Mouse (Mus musculus): ENCODE measurements around the gene Noc2l. TPM values are rescaled to one million over a fixed set of nuclear protein-coding genes. Genes with fewer than 3 reads are reported as not detected.

Noc2l gene
- polyA plus RNA-seq, 1 experiment = 45.2 TPM

DNA sequence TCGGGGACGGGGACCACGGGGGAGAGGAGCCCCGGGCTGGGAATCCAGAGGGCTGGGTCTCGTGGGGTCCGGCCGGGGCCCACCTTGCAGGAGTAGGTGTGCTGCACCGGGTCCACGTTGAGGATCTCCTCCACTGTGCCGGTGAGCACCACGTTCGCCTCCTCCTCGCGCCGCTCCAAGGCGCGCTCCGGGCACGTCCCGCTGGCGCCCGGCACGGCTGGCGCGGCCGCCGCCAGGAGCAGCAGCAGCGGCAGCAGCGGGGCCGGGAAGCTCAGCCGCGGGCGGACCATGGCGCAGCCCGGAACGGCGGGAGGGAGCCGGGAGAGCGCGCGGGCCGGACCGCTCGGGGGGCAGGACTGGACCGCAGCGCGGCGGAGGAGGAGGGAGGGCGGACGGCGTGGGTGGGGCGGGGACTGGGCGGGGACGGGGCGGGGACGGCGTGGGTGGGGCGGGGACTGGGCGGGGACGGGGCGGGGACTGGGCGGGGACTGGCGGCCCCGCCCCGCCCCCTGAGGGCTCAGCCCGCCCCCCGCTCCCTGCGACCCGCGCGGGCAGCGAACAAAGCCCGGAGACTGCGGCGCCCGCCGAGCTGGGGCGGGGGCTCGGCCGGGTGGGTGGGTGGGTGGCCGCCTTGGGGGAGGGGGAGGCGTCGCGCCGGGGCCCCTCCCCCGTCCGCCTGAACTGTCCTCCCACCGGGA is 38.5 kb upstream of the Noc2l start, which contains the start of gene Agrn:
Gene Agrn, minus strand, starts transcription at position 358 of the 698 bp plus-strand sequence.
- no peak within 1 kb of the TSS for H3K27ac ChIP-seq (ENCODE audit: insufficient read depth, low read depth, low read length)
- H3K4me3 ChIP-seq (ENCODE audit: insufficient read depth, low read length) = peak within 1 kb of the TSS; percentile 88
- TF ChIP-seq CTCF (IDR thresholded peaks at IDR 0.05; ENCODE audit: low read depth, low read length) = no peak
- TF ChIP-seq POLR2A (IDR thresholded peaks at IDR 0.05; ENCODE audit: borderline replicate concordance, low read depth, low read length) = no peak
- peaks cover 11% of the 10 kb centered on the region for H3K4me1 ChIP-seq (ENCODE audit: control insufficient read depth, insufficient read depth, low read length)

DNA sequence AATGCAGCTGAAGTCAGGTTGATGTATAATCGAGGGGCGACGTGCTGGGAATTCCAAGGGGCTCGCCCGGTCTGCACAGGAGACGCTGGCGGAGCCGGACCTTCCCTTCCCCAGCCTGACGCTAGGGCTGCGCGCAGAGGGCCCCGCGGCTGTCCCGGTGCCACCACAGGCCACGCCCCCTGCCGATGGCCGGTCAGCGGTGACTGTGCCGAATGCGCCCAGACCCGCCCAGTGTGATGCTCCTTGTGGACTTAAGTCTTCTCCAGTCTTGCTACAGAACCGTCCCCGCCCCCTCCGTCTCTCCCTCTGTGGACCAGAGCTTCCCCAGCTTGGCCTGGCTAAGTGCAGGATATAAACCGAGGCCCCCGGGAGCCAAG is 38.0 kb upstream of the Noc2l start:
- peaks cover 12% of the 10 kb centered on the region for H3K4me1 ChIP-seq (ENCODE audit: control insufficient read depth, insufficient read depth, low read length)
- H3K4me3 ChIP-seq (ENCODE audit: insufficient read depth, low read length) = peak overlapping the region; percentile 58
- TF ChIP-seq CTCF (IDR thresholded peaks at IDR 0.05; ENCODE audit: low read depth, low read length) = no peak
- no peak for TF ChIP-seq POLR2A (IDR thresholded peaks at IDR 0.05; ENCODE audit: borderline replicate concordance, low read depth, low read length)
- no peak overlapping the region for H3K27ac ChIP-seq (ENCODE audit: insufficient read depth, low read depth, low read length)

DNA sequence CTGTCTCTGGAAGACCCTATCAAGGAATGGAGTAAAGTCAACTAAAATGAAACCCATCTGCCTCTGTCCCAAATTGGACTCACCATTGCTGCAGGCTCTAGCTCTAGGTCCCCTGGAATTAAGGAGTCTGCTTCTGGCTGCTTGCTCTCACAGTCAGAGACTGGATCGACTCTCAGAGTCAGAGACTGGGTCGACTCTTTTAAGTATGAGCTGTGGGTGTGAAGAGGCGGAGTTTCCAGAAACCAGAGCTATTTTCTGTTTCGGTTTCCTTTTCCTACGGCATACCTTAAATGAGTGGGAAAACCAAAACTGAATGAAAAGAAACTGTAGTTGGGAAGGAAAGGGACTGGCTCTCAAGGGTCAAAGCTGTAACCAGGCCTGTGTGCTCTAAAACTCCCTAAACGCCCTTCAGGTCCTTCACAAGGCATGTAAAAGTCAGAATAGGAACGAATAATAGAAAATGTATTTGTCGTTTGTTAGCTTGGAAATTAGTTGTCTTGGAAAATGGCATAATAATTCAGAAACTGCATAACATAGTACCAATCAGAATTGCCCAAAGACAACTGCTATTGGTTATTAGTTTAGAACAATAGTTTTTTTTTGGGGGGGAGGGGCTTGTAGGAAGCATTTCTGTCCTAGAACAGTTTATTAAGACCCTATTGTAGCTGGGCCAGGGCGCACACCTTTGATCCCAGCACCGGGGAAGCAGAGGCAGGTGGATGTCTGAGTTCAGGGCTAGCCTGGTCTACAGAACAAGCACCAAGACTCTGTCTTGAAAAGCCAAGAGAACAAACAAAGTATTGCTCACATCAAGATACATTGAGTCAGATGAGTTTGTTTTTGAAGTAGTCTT is 35.0 kb upstream of the Noc2l start, which contains the start of gene Isg15:
Gene Isg15, minus strand, starts transcription at position 196 of the 853 bp plus-strand sequence.
- H3K27ac ChIP-seq (ENCODE audit: insufficient read depth, low read depth, low read length) = peak within 1 kb of the TSS; percentile 33; the same call in 1 of the 2 replicates
- peaks cover 12% of the 10 kb centered on the region for H3K4me1 ChIP-seq (ENCODE audit: control insufficient read depth, insufficient read depth, low read length)
- TF ChIP-seq POLR2A (IDR thresholded peaks at IDR 0.05; ENCODE audit: borderline replicate concordance, low read depth, low read length) = no peak
- TF ChIP-seq CTCF (IDR thresholded peaks at IDR 0.05; ENCODE audit: low read depth, low read length) = no peak
- peak within 1 kb of the TSS; percentile 50 for H3K4me3 ChIP-seq (ENCODE audit: insufficient read depth, low read length)

DNA sequence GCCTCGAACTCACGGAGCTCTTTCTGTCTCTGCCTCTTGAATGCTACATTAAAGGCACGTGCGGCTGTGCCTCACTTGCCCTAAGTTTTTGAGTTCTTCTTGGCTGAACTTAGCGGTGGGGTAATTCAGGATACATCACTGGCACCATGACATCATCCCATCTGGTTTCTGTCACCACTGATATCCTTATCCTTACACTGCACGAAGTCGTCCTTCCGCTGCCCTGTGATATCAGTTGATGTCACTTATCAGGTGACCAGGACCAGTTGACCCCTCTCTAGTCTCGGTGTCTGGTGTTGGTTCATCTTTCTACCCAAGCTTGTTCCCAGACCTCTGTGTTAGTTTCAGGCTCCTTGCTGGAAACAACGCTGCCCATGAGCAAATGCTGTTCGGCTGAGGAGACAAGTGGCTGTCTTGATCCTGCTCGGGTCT is 33.3 kb upstream of the Noc2l start:
- Histone ChIP-seq H3K27ac (ENCODE audit: insufficient read depth, low read depth, low read length) (no peak overlapping the region), H3K4me3 (ENCODE audit: insufficient read depth, low read length) (peak overlapping the region; percentile 34), H3K4me1 (ENCODE audit: control insufficient read depth, insufficient read depth, low read length) (peaks cover 8% of the 10 kb centered on the region)
- TF ChIP-seq POLR2A (IDR thresholded peaks at IDR 0.05; ENCODE audit: borderline replicate concordance, low read depth, low read length) = no peak
- TF ChIP-seq CTCF (IDR thresholded peaks at IDR 0.05; ENCODE audit: low read depth, low read length) = no peak

DNA sequence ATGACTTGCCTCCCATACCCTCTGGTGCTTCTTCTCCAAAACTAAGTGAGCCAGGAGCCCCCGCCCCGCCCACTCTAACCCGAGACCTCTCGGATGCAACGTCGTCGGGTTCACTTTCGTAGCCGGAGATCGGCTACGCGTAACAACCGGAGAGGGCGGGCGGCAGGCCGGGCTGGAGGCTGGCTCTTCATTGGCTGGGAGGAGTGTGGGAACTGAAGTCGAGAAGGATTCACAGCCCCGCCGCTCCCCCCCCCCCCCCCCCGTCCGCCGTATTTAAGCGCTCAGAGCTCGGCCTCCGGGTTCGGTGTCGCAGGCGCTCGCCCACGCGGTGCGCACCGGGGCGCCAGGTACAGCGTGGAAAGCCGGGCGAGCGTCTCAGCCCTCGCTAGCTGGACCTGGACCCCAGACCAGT is 32.8 kb upstream of the Noc2l start, which contains the start of gene AW011738:
Gene AW011738, plus strand, starts transcription at position 304 of the 412 bp plus-strand sequence.
- Histone ChIP-seq H3K4me1 (ENCODE audit: control insufficient read depth, insufficient read depth, low read length) (peaks cover 8% of the 10 kb centered on the region), H3K27ac (ENCODE audit: insufficient read depth, low read depth, low read length) (no peak within 1 kb of the TSS), H3K4me3 (ENCODE audit: insufficient read depth, low read length) (peak within 1 kb of the TSS; percentile 68)
- TF ChIP-seq CTCF (IDR thresholded peaks at IDR 0.05; ENCODE audit: low read depth, low read length) (no peak), POLR2A (IDR thresholded peaks at IDR 0.05; ENCODE audit: borderline replicate concordance, low read depth, low read length) (no peak)

DNA sequence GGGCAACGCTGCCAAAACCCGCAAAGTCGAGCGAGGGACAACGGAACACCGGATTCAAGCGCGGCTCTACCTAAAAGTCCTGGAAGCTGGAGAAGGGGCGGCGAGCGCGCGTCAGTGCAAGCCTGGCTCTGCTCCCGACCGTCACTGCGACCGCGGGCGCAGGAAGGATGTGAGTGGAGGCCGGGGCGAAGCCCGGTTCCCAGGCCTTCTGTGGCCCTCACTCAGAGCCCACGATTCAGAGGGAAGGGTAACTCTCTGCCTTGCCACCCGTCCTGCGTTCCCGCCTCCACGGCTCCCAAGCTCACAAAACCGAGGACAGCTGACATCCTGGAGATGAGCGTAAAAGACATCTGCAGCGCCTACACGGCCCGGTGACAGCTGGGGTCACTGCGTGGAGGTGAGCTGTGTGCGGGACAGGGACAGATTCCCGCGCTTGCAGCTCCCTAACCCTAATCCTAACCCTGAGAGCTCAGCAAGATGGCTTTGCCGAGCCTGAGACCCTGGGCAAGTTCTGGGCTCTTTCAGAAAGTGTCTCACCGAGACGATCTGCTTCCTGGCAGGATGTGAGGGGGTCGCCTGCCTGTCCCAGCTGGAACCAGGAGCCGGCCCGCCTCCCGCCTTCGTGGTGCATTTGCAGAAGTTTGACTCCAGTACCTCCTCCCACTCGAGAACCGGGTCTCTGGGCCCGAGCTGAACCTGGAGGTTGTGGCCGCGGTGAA is 32.2 kb upstream of the Noc2l start:
- H3K4me3 ChIP-seq (ENCODE audit: insufficient read depth, low read length) = peak overlapping the region; percentile 68
- no peak overlapping the region for H3K27ac ChIP-seq (ENCODE audit: insufficient read depth, low read depth, low read length)
- peaks cover 6% of the 10 kb centered on the region for H3K4me1 ChIP-seq (ENCODE audit: control insufficient read depth, insufficient read depth, low read length)
- TF ChIP-seq CTCF (IDR thresholded peaks at IDR 0.05; ENCODE audit: low read depth, low read length) = no peak
- no peak for TF ChIP-seq POLR2A (IDR thresholded peaks at IDR 0.05; ENCODE audit: borderline replicate concordance, low read depth, low read length)

DNA sequence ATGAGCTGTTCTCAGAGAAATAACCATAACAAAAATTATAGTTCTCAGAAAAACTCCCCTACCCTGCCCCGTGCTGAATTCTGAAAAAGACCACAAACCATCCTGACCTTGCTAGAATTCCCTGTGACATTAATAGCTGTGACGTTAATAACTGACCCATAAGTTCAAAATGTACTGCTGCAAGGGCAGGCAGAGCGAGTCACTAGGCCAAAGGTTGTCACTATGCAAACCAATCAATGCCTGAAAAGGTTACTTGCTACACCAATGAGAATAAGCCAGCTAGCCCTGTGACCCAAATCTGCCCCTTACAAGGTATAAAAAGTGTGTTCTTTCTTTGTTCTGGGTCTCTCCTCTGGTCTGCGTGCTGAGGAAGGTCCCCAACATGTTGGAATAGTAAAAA is 26.9 kb upstream of the Noc2l start:
- Histone ChIP-seq H3K4me3 (ENCODE audit: insufficient read depth, low read length) (no peak overlapping the region), H3K4me1 (ENCODE audit: control insufficient read depth, insufficient read depth, low read length) (peaks cover 8% of the 10 kb centered on the region)
- TF ChIP-seq POLR2A (IDR thresholded peaks at IDR 0.05; ENCODE audit: borderline replicate concordance, low read depth, low read length) (no peak), CTCF (IDR thresholded peaks at IDR 0.05; ENCODE audit: low read depth, low read length) (no peak)

DNA sequence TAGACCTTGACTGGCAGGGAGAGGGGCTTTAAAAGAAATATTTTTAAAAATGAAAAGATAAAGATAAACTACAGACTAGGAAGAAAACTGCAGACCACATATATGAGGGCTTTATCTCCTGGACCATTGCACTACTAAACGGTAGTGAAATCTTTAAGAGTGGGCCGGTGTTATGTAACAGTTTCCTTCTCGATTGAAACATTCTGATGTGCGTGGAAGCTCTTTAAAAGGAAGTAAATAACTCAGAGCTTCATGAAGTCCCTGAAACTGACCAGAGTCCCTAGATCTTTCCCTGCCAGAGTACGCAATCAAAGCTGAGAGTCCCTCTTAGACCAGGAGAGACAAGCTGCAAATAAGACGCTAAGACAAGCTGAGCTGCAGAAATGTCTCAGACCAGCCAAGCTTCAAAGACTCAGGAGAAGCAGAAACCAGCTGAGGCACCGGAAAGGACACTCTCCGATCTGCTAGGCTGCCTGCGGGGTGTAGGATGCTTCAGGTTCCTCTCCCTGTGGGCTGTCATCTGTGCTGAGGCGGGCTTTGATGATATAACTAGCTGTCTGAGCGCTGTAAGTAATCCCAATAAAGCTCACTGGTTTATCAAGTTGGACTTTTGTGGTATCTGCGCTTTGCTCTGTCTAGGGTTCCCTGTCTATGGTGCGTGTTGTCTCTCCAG is 25.7 kb upstream of the Noc2l start:
- Histone ChIP-seq H3K27ac (ENCODE audit: insufficient read depth, low read depth, low read length) (no peak overlapping the region), H3K4me1 (ENCODE audit: control insufficient read depth, insufficient read depth, low read length) (peaks cover 8% of the 10 kb centered on the region), H3K4me3 (ENCODE audit: insufficient read depth, low read length) (no peak overlapping the region)
- TF ChIP-seq POLR2A (IDR thresholded peaks at IDR 0.05; ENCODE audit: borderline replicate concordance, low read depth, low read length) (no peak), CTCF (IDR thresholded peaks at IDR 0.05; ENCODE audit: low read depth, low read length) (no peak)

More for the DNA sequence above, 26.9 kb upstream of the Noc2l start:
- no peak overlapping the region for H3K27ac ChIP-seq (ENCODE audit: insufficient read depth, low read depth, low read length)

DNA sequence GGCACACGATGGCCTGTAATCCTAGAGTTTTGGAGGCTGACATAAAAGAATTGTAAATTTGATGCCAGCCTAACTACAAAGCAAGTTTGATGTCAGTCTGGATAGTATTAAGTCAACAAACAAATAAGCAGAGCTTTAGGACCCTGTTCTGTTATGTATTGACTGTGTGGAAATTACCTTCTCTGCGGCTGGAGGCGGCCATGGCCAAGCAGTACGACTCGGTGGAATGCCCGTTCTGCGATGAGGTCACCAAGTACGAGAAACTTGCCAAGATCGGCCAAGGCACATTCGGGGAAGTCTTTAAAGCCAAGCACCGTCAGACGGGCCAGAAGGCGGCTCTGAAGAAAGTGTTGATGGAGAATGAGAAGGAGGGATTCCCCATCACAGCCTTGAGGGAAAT is 22.7 kb upstream of the Noc2l start:
- Histone ChIP-seq H3K4me1 (ENCODE audit: control insufficient read depth, insufficient read depth, low read length) (peaks cover 11% of the 10 kb centered on the region), H3K27ac (ENCODE audit: insufficient read depth, low read depth, low read length) (no peak overlapping the region)
- TF ChIP-seq CTCF (IDR thresholded peaks at IDR 0.05; ENCODE audit: low read depth, low read length) (no peak), POLR2A (IDR thresholded peaks at IDR 0.05; ENCODE audit: borderline replicate concordance, low read depth, low read length) (no peak)

More for the DNA sequence above, 22.7 kb upstream of the Noc2l start:
- H3K4me3 ChIP-seq (ENCODE audit: insufficient read depth, low read length) = no peak overlapping the region

All from bone marrow macrophage, adult 2 months (primary cell).